Mouse (Mus musculus) testis, postnatal 14 days (tissue): ENCODE results near the gene Mmp17.
A peak's percentile ranks its signal among the peaks of the same experiment; 100 is the strongest.
"Not testable (repeated sequence)": the region's sequence is repeated elsewhere in the genome, so short reads cannot be mapped to it uniquely, and the experiment has no call there.

ENCODE experiments used
- DNase-seq: peaks from one replicate; pipeline ENCODE4 v3.0.0; 2021; ENCODE audit warnings: low spot score

Gene Mmp17

DNA sequence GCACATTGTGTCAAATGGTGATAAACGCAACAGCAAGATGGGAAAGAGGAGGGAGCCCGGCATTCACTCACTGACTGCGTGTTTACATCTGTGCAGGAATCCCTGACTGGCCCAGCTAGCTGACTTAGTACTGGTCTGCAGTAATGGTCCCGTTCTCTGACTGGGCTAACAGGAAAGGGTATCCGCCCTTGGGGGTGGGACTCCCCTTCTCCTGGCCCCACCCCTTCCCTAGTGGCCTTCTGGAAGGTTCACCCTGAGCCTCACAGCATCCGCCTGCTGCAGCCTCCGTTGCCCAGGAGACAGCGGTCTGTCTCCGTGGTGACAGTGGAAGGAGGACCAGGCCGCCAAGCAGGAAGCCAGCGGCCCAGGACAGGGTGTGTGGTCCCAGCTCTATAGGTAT, 6.9 kb downstream of the Mmp17 start:
- DNase-seq: no peak

DNA sequence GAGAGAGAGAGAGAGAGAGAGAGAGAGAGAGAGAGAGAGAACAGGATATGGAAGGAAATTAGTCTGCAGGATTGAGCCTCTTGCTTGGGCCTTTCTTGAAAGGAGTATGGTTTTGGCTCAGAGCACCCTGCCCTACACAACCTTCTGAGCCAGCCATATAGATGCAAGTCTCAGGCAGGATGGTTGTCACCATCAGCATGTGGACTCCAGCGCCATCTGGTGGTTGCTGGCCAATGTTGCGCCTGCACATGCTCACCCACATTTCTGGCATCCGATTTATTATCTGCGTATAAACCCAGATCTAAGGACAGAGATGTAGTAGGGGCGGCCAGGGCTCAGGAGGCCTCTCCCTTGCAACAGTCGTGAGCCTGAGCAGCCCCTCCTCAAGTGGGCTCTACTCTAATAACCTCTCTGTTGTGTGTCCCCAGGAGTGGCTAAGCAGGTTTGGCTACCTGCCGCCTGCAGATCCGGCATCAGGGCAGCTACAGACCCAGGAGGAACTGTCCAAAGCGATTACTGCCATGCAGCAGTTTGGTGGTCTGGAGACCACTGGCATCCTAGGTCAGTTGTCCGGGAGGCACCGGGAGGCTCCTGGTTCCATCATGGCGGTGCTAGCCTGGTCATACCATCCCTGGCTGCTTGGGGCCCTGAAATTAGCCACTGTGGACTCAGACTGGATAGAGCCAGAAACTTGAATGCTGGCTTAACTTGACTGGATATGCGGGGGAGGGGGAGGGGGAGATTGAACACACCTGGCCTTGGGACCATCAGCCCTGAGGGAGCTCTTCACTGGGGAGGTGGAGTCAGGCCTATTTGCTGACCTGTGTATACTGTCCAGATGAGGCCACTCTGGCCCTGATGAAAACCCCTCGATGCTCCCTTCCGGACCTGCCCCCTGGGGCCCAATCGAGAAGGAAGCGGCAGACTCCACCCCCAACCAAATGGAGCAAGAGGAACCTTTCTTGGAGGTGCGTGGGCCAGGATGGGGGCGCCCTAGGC, 10.4 kb downstream of the Mmp17 start:
- DNase-seq: peak; percentile 62

DNA sequence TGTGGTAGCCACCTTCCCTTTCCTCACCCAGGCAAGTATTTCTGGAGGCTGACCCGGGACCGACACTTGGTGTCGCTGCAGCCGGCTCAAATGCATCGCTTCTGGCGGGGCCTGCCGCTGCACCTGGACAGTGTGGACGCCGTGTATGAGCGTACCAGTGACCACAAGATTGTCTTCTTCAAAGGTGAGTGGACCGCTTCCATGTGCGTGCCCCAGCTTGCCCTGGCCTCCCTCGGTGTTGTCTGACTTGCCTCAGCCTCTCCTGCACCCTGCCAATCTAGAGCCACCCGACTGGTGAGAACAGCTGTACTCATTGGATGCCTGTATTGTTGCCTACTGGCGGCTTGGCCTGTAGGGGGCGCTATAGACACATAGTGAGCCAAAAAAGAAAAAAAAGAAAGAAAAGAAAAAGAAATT, 18.1 kb downstream of the Mmp17 start:
- DNase-seq: peak; percentile 48

DNA sequence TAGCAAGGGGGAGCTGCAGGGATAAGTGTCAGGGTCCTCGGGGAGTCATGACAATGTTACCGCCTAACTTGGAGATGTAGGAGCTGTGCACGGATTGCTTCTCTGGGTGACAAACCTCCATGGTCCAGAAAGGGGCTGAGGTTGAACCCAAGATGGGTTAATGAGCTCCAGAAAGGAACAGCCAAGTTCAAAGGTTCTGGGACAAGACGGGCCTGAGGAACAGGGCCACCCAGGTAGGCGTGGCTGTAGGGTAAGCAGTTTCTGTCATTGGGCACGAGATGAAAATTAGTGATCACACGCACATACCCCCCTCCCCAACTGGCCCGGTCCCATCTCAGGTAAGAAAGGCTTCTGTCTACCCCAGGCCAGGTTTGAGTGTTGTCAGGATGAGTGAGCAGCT, 23.5 kb downstream of the Mmp17 start:
- DNase-seq: no peak

DNA sequence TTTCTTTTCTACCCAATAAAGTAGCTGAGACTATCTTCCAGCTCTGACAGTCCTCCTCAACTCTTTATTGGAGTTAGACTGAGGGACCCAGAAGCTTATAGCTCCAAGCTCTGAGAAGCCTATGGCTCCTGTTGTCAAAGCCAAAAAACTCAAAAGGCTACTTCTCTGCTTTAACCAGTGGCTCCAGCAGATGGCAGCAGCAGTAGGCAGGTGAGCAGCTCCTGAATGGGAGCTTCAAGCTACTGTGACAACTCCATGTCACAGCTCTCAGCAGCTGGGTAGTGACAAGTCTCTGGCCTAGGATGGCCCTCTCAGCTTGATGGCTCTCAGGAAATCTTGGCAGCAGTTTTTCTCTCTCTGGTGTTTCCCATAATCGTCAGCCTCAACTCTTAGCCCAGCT, 27.1 kb downstream of the Mmp17 start:
- peak; percentile 46 for DNase-seq

DNA sequence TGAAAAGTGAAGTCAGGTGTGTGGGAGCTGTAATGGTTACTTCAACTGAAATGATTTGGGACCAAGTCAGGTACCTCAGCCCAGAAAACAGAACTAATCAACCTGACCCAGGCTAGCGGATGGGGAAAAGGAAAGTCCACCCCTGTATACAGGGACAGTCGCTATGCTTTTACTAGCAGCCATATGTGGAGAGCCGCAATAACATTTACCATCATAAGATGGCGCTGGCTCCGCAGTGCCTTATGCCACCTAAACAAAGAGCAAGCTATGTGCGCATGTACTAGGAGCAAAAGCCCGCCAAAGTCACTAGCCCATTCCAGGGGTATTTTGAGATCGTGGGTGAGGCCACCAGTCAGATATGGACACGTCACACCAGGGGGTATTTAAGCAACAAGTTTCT, 36.6 kb downstream of the Mmp17 start:
- not testable (repeated sequence) for DNase-seq

DNA sequence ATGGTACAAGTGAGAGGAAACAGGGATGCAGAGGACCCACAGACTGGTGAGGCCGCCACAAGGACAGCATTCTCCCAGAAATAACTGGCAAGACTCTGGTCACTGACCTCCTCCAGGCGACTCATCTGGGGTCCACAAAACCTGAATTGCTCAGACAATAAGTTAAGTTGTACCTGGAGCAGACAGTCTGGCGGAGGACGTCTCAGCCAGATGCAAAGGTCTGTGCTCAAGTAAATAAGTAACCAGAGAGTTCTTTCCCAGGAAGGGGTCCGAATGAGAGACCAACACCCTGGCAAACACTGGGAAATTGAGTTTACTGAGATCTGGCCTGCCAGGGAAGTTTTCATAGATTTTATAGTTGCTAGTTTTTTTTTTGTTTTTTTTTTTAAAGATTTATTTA, 37.4 kb downstream of the Mmp17 start:
- no peak for DNase-seq

DNA sequence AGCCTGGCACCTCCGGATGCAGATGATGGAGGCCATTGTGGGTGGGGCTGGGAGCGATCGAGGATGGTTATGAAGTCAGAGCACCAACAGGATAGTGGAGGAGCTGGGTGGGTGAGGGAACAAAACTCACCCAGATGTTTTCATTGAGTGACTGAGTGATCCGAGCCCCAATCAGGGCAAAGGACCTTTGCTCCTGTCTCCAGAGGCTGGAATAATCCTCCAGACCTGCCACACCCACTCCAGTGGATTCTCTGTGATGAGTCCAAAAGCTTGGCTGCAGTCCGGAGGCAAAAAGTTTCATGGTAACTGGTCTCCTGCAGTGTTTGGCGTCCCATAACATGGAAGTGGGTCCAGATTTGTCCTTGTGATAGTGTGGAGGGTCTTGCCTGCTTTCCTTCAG, 42.1 kb downstream of the Mmp17 start:
- DNase-seq: no peak

DNA sequence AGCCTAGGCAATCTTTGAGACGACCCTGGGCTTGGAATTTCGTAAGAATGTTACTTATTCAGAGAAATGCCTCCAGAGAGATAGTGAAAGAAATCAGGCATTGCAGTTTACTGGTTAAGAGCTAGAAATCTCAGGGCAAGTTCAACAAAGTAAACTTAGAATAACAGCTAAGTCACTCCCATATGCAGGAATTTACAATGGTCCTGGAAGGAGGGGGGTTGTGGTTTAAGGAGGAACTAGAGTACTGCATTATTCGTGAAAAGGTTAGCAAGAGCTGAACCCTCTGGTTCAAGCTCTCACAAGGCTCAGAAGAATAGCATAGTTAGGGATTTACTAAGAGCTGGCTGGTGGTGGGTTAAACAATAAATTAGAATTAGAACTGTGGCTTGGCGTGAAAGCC, 42.6 kb downstream of the Mmp17 start:
- not testable (repeated sequence) for DNase-seq

DNA sequence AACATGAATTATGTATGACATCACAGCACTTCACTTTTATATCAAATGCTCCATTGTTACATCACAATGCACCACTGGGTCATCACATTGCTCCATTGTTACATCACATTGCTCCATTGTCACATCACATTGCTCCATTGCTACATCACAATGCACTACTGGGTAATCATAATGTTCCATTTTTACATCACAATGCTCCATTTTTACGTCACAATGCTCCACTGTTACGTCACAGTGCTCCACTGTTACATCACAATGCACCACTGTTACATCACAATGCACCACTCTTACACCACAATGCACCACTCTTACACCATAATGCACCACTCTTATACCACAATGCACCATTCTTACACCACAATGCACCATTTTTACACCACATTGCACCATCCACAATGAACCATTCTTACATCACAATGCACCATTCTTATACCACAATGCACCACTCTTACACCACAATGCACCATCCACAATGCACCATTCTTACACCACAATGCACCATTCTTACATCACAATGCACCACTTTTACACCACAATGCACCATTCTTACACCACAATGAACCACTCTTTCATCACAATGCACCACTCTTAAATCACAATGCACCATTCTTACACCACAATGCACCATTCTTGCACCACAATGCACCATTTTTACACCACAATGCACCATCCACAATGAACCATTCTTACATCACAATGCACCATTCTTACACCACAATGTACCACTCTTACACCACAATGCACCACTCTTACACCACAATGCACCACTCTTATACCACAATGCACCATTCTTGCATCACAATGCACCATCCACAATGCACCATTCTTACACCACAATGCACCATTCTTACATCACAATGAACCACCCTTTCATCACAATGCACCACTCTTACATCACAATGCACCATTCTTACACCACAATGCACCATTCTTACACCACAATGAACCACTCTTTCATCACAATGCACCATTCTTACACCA, 48.6 kb downstream of the Mmp17 start:
- not testable (repeated sequence) for DNase-seq

DNA sequence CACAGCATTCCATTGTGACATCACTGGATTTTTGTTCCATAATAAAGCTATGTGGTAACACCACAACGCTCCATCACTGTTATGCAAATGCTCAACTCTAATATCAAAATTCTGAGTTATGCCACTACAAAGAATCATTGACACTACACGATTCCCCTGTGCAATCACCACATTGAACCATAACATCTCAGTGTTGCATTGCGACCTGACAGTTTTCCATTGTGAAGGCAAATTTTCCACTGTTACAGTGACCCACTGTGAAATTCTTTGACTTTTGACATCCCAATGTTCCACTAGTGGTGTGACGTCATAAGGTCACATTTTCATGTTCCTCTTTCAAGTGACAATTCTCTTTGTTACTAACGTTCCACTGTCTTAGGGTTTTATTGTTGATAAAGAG, 66.9 kb downstream of the Mmp17 start:
- no peak for DNase-seq

DNA sequence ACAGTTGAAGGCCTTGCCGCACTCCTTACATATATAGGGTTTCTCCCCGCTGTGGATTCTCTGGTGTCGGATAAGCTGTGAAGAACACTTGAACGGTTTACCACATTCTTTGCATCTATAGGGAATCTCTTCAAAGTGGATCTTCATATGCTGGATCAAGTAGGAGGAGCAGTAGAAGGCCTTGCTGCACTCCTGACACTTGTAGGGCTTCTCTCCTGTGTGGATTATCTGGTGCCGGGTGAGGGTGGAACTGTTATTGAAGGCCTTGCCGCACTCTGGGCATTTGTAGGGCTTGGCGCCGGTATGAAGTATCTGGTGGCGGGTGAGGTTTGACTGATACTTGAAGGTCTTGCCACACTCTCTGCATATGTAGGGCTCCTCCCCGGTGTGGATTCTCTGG, 73.0 kb downstream of the Mmp17 start:
- DNase-seq: no peak

DNA sequence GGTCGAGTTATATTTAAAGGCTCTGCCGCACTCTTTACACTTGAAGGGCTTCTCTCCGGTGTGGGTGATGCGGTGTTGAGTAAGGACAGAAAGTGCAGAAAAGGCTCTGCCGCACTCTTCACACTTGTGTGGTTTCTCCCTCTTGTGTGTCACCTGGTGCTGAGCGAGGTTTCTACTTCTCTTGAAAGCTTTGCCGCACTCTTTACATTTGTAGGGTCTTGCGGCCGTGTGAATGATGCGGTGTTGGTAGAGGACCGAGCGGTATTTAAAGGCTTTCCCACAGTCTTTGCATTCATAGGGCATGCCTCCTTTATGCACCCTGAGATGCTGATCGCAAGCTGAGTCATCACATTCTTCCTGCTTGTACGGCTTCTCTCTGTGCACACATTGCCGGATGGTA, 74.0 kb downstream of the Mmp17 start:
- DNase-seq: no peak
